Mouse (Mus musculus): ENCODE data around the gene Mgat4a. TPM values are rescaled to one million over a fixed set of nuclear protein-coding genes. Genes with fewer than 3 reads are reported as not detected.
"Not testable (repeated sequence)": the region's sequence is repeated elsewhere in the genome, so short reads cannot be mapped to it uniquely, and the experiment has no call there.

The Mgat4a gene
- polyA plus RNA-seq, 1 experiment from 2014 or later = 8.9 TPM

GRCm38 (mm10) chr1:37505348-37505730, 35.5 kb downstream of the Mgat4a start:
- peaks cover 15% of the 10 kb centered on the region; the same call in 1 of the 2 replicates for H3K9me3 ChIP-seq (ENCODE audit: control insufficient read depth, low read length)
- H3K4me1 ChIP-seq (ENCODE audit: control insufficient read depth, insufficient read depth, low read length) = no peaks in the 10 kb centered on the region; the same call in 1 of the 2 replicates
- no peaks in the 10 kb centered on the region for H3K36me3 ChIP-seq (ENCODE audit: control insufficient read depth, insufficient read depth, low read length)
- ATAC-seq (ENCODE audit: low read depth) = no peak
- H3K9ac ChIP-seq (ENCODE audit: low read depth, low read length) = no peak overlapping the region
- DNase-seq (ENCODE audit: low spot score) = no peak
- H3K4me3 ChIP-seq (ENCODE audit: low read depth, low read length) = no peak overlapping the region
- H3K27ac ChIP-seq (replicated peaks; ENCODE audit: low read depth, low read length) = no peak overlapping the region
- H3K4me2 ChIP-seq (ENCODE audit: low read depth, low read length) = no peak overlapping the region
- 94% methylated on average over 9 of the region's 9 CpGs for whole genome bisulfite sequencing
- no peaks in the 10 kb centered on the region for H3K27me3 ChIP-seq (replicated peaks; ENCODE audit: control insufficient read depth, insufficient read depth, low read length)

- no peak for ATAC-seq (ENCODE audit: low read depth)
- Histone ChIP-seq H3K27ac (replicated peaks; ENCODE audit: low read depth, low read length) (no peak overlapping the region), H3K4me2 (ENCODE audit: low read depth, low read length) (no peak overlapping the region), H3K9ac (ENCODE audit: low read depth, low read length) (no peak overlapping the region), H3K9me3 (ENCODE audit: control insufficient read depth, low read length) (peaks cover 15% of the 10 kb centered on the region; the same call in 1 of the 2 replicates), H3K36me3 (ENCODE audit: control insufficient read depth, insufficient read depth, low read length) (no peaks in the 10 kb centered on the region), H3K4me3 (ENCODE audit: low read depth, low read length) (no peak overlapping the region), H3K27me3 (replicated peaks; ENCODE audit: control insufficient read depth, insufficient read depth, low read length) (no peaks in the 10 kb centered on the region), H3K4me1 (ENCODE audit: control insufficient read depth, insufficient read depth, low read length) (no peaks in the 10 kb centered on the region; the same call in 1 of the 2 replicates)
- no peak for DNase-seq (ENCODE audit: low spot score)
- 61% methylated on average over 10 of the region's 10 CpGs for WGBS
These were observed 36.0 kb downstream of the Mgat4a start for GRCm38 (mm10) chr1:37504716-37505347.

GRCm38 (mm10) chr1:37503656-37504055, 37.2 kb downstream of the Mgat4a start:
- ATAC-seq (ENCODE audit: low read depth) (no peak), DNase-seq (ENCODE audit: low spot score) (no peak)
- H3K36me3 ChIP-seq (ENCODE audit: control insufficient read depth, insufficient read depth, low read length) = no peaks in the 10 kb centered on the region
- no peak overlapping the region for H3K9ac ChIP-seq (ENCODE audit: low read depth, low read length)
- H3K4me2 ChIP-seq (ENCODE audit: low read depth, low read length) = no peak overlapping the region
- 59% methylated on average over 4 of the region's 4 CpGs for WGBS
- H3K27ac ChIP-seq (replicated peaks; ENCODE audit: low read depth, low read length) = no peak overlapping the region
- no peaks in the 10 kb centered on the region for H3K27me3 ChIP-seq (replicated peaks; ENCODE audit: control insufficient read depth, insufficient read depth, low read length)
- H3K4me1 ChIP-seq (ENCODE audit: control insufficient read depth, insufficient read depth, low read length) = no peaks in the 10 kb centered on the region; the same call in 1 of the 2 replicates
- H3K4me3 ChIP-seq (ENCODE audit: low read depth, low read length) = no peak overlapping the region
- peaks cover 15% of the 10 kb centered on the region; the same call in 1 of the 2 replicates for H3K9me3 ChIP-seq (ENCODE audit: control insufficient read depth, low read length)

GRCm38 (mm10) chr1:37502354-37502753, 38.5 kb downstream of the Mgat4a start:
- peaks cover 11% of the 10 kb centered on the region; the same call in 1 of the 2 replicates for H3K9me3 ChIP-seq (ENCODE audit: control insufficient read depth, low read length)
- no peak overlapping the region for H3K27ac ChIP-seq (replicated peaks; ENCODE audit: low read depth, low read length)
- H3K4me1 ChIP-seq (ENCODE audit: control insufficient read depth, insufficient read depth, low read length) = no peaks in the 10 kb centered on the region; the same call in 1 of the 2 replicates
- DNase-seq (ENCODE audit: low spot score) (no peak), ATAC-seq (ENCODE audit: low read depth) (no peak)
- 79% methylated on average over 9 of the region's 9 CpGs for WGBS
- H3K36me3 ChIP-seq (ENCODE audit: control insufficient read depth, insufficient read depth, low read length) = no peaks in the 10 kb centered on the region
- no peak overlapping the region for H3K4me2 ChIP-seq (ENCODE audit: low read depth, low read length)
- H3K27me3 ChIP-seq (replicated peaks; ENCODE audit: control insufficient read depth, insufficient read depth, low read length) = no peaks in the 10 kb centered on the region
- no peak overlapping the region for H3K4me3 ChIP-seq (ENCODE audit: low read depth, low read length)
- no peak overlapping the region for H3K9ac ChIP-seq (ENCODE audit: low read depth, low read length)

- no peak overlapping the region for H3K9ac ChIP-seq (ENCODE audit: low read depth, low read length)
- WGBS = 58% methylated on average over 8 of the region's 8 CpGs
- no peak overlapping the region for H3K4me3 ChIP-seq (ENCODE audit: low read depth, low read length)
- DNase-seq (ENCODE audit: low spot score) = no peak
- H3K9me3 ChIP-seq (ENCODE audit: control insufficient read depth, low read length) = no peaks in the 10 kb centered on the region
- no peak overlapping the region for H3K4me2 ChIP-seq (ENCODE audit: low read depth, low read length)
- no peaks in the 10 kb centered on the region for H3K36me3 ChIP-seq (ENCODE audit: control insufficient read depth, insufficient read depth, low read length)
- no peaks in the 10 kb centered on the region for H3K27me3 ChIP-seq (replicated peaks; ENCODE audit: control insufficient read depth, insufficient read depth, low read length)
- H3K4me1 ChIP-seq (ENCODE audit: control insufficient read depth, insufficient read depth, low read length) = no peaks in the 10 kb centered on the region; the same call in 1 of the 2 replicates
- no peak for ATAC-seq (ENCODE audit: low read depth)
- no peak overlapping the region for H3K27ac ChIP-seq (replicated peaks; ENCODE audit: low read depth, low read length)
These were observed 40.1 kb downstream of the Mgat4a start for GRCm38 (mm10) chr1:37500723-37501122.

- not testable (repeated sequence) for H3K4me2 ChIP-seq (ENCODE audit: low read depth, low read length); H3K36me3 ChIP-seq (ENCODE audit: control insufficient read depth, insufficient read depth, low read length); DNase-seq (ENCODE audit: low spot score); H3K4me3 ChIP-seq (ENCODE audit: low read depth, low read length); H3K4me1 ChIP-seq (ENCODE audit: control insufficient read depth, insufficient read depth, low read length); H3K27ac ChIP-seq (replicated peaks; ENCODE audit: low read depth, low read length); H3K9ac ChIP-seq (ENCODE audit: low read depth, low read length); ATAC-seq (ENCODE audit: low read depth); H3K9me3 ChIP-seq (ENCODE audit: control insufficient read depth, low read length); H3K27me3 ChIP-seq (replicated peaks; ENCODE audit: control insufficient read depth, insufficient read depth, low read length)
- 67% methylated on average over 1 of the region's 1 CpGs for WGBS
These were observed 41.4 kb downstream of the Mgat4a start for GRCm38 (mm10) chr1:37499395-37499794.

- no peak for DNase-seq (ENCODE audit: low spot score)
These were observed 41.9 kb downstream of the Mgat4a start for GRCm38 (mm10) chr1:37498911-37499310.

GRCm38 (mm10) chr1:37496591-37497280, 44.1 kb downstream of the Mgat4a start:
- H3K27me3 ChIP-seq (replicated peaks; ENCODE audit: control insufficient read depth, insufficient read depth, low read length) = no peaks in the 10 kb centered on the region
- H3K4me3 ChIP-seq (ENCODE audit: low read depth, low read length) = no peak overlapping the region
- no peak for DNase-seq (ENCODE audit: low spot score)
- 56% methylated on average over 11 of the region's 11 CpGs for WGBS
- no peak overlapping the region for H3K4me2 ChIP-seq (ENCODE audit: low read depth, low read length)
- no peak for ATAC-seq (ENCODE audit: low read depth)
- H3K9ac ChIP-seq (ENCODE audit: low read depth, low read length) = no peak overlapping the region
- H3K27ac ChIP-seq (replicated peaks; ENCODE audit: low read depth, low read length) = no peak overlapping the region
- H3K4me1 ChIP-seq (ENCODE audit: control insufficient read depth, insufficient read depth, low read length) = no peaks in the 10 kb centered on the region
- no peaks in the 10 kb centered on the region for H3K36me3 ChIP-seq (ENCODE audit: control insufficient read depth, insufficient read depth, low read length)
- no peaks in the 10 kb centered on the region for H3K9me3 ChIP-seq (ENCODE audit: control insufficient read depth, low read length)

More at GRCm38 (mm10) chr1:37498911-37499310, 41.9 kb downstream of the Mgat4a start:
- H3K36me3 ChIP-seq (ENCODE audit: control insufficient read depth, insufficient read depth, low read length) = no peaks in the 10 kb centered on the region
- no peak overlapping the region for H3K4me3 ChIP-seq (ENCODE audit: low read depth, low read length)
- no peak overlapping the region for H3K27ac ChIP-seq (replicated peaks; ENCODE audit: low read depth, low read length)
- 41% methylated on average over 10 of the region's 10 CpGs for WGBS
- no peak for ATAC-seq (ENCODE audit: low read depth)
- H3K4me1 ChIP-seq (ENCODE audit: control insufficient read depth, insufficient read depth, low read length) = no peaks in the 10 kb centered on the region; the same call in 1 of the 2 replicates
- H3K4me2 ChIP-seq (ENCODE audit: low read depth, low read length) = no peak overlapping the region
- H3K27me3 ChIP-seq (replicated peaks; ENCODE audit: control insufficient read depth, insufficient read depth, low read length) = no peaks in the 10 kb centered on the region
- H3K9me3 ChIP-seq (ENCODE audit: control insufficient read depth, low read length) = no peaks in the 10 kb centered on the region
- H3K9ac ChIP-seq (ENCODE audit: low read depth, low read length) = no peak overlapping the region

All from embryonic facial prominence, embryonic 14.5 days (tissue).